Mouse (Mus musculus) right cerebral cortex, postnatal 4 days (tissue): ENCODE measurements around the gene Acap2.

Source experiments
- DNase-seq: peaks from one replicate; pipeline ENCODE4 v3.0.0-alpha.2; 2022

The Acap2 gene

GRCm38 (mm10) chr16:31043136-31043535, 157.9 kb downstream of the Acap2 start:
- no peak for DNase-seq
